Mouse (Mus musculus) kidney, postnatal 25 days (tissue): Measurements from ENCODE around the gene A3galt2.

Source experiments
- DNase-seq, 2 experiments: peaks; one replicate each; pipeline ENCODE4 v3.0.0; 2021; ENCODE audit warnings: mixed read lengths in 2 of 2

Gene A3galt2

DNA sequence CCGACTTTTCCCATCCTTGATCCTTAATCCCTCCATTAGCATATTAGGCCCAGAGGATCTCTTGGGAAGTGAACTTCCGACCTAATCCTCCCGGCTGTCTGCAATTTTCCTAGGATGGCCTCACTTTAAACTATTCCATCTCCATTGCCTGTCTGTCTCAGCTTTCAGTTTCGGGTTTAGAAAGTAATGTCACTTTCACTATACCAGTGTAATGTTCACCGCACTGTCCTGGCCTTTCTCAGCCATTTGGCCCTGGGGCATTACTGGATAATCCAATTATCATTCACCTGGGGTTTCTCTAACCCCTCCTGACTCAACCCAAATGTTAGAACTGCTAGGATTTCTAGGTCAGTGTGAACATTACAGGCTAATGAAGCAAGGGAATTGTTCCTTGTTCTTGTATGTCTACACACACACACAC is 26.7 kb upstream of the A3galt2 start:
- DNase-seq, result no peak

DNA sequence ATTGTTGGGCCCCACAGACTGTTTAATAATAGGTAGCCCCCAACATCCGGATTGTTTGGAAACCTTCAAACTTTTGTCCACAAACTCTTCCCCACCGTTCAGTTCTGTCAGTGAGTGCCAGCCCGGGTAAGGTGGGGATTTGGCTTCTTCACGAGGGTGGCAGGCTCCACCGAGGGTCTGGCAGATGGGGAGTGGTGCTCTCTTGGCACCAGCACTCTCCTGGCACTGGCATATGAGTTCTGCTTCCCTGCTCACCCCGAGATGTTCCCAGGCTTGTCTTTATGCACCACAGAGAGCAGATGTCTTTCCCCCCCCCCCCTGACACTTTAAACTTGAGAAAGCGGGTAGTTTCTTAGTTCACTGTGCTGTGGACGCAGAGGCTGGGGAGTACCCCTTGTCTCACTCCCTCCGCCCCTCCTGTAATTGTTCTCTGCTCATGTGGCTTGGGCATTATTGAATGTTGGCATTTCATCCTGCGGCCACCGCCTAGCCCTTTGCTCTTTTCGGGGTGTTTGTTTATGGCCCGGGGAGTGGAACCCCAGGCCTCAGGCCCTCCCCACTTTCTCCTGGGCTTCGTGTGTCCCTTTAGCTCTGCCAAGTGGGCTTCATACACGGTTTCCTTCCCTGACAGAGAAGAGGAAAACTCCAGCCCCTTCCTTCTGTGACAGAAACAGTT is 26.0 kb upstream of the A3galt2 start:
- DNase-seq, result no peak

DNA sequence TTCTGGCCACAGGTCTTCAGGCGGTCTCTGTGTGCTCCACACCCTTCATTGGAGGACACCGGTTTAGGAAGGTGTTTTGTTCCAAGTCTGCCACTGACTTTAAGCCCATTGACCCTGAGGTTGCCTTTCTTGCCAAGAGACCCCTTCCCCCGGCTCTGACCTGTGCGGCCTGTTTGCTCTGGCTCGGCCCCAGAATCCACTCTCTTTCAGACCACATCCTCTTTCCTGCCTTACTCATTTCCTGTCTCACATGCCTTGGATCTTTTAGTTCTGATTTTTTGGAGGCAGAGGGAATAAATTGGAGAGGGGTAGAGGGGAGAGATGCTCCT is 25.5 kb upstream of the A3galt2 start:
- peak; percentile 59 to 64 for DNase-seq

DNA sequence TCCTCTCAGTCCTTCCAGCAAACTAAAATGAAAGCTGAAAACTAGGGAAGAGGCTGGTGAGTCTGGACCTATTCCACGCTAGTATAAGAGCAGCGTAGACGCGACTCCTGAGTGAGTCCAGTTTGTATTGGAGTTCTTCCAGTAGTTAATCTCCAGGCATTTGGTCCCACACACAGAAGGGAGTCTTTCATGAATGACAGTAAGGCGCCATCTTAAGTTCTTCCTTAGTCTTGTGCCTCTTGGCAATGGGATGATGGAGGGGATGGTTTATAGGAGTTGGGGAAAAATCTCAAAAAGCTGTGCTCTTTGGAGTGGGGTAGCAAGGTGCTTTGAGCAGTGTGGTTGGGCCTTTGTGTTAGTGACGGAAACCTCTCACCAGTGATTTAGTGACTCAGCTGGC is 24.9 kb upstream of the A3galt2 start:
- no peak for DNase-seq

DNA sequence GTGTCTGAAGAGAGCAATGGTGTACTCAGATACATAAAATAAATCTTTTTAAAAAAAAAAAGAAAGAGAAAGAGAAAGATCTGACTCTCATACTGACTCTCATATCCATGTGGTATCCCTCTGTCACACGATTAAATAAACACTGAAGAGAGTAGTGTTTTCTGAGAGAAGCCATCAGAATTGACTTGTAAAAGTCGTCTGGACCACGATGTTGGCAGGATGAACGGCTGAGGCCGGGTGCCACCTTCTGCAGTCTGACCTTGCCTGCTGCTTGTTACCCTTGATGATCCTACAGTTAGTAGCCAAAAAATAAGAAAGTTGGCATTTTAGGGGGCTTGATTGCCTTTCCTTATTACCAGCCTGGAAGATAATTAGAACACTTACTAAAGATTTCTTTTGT is 22.4 kb upstream of the A3galt2 start:
- no peak for DNase-seq

DNA sequence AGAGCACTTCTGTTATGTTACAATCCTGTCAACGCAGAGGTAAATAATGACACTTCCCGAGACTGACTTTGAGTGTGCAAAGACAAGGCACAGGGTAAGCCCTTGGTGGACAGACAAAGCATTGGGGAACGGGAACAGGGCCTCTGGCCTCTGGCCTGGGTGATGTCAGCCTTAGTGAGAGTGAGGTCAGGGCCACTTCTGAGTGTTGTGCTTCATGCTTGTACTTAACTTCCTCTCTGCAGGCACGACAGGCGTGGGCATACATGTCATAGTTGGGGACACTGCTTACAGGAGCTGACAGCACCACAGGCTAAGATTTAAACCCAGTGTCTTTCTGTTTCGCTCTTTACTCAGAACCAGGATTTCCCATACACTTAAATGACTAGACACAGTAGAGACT is 21.7 kb upstream of the A3galt2 start:
- peak in 1 of 2 experiments; percentile 63 for DNase-seq

DNA sequence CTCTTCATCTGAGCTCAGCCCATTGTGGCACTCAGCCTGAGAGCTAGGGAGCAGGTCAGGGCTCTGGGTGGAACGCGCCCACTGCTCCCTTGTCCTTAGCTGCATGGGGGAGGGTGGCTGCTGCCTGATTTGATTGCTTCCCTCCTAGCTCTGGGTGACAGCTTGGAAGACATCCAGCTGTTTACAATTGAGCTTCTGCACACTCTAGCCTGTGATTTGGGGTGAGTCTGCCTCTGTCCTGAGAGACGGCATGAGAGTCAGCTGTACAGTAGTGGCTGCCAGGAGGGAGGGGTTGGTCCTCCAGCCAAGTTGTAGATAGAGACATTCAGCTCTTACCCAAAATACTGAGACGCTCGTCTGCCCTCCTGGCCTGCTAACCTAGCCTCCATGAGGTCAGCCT is 20.9 kb upstream of the A3galt2 start:
- DNase-seq, result peak; percentile 76 to 88

DNA sequence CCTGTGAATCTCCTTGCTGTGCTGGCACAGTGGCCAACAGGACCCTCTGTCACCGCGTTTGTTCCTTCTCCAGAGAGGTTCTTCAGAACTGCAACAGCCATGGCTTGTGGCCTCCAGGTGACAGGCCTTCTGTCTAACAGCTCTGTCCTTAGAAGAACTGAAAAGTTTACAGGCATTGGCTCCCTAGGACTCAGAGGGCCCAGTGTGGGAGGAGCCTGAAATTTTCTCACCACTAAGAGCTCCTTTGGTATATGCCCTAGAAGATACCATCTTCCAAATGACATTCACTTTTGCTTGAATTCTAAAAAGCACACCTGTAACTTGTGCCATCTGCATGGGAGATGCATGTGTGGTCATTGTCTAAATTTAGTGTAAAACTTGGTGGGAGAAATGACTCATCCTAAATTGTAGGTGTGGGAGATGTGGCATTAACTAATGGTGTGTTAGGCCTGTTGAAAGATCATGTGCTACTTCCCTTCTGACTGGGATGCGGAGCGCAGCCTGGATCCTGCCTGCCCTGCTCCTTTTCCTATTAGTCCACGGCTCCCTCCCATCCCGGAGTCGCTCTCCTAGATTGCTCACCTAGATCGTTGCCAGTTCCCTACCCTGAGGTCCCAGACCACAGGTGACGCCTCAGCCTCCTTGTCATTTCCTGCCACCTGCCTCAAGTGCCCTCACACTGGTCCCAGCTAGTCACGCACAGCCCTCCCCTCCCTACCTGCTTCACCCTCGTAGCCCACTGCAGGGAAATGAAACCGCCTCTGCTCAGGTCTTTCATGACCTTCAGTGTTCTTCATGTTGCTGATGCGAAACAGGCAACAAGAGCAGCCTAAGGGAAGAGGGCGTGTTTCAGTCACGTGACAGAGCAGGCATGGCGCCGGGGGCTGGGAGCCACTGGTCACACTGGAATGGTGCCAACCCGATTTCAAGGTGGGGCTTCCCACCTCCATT is 20.2 kb upstream of the A3galt2 start:
- DNase-seq, result peak; percentile 76 to 84

DNA sequence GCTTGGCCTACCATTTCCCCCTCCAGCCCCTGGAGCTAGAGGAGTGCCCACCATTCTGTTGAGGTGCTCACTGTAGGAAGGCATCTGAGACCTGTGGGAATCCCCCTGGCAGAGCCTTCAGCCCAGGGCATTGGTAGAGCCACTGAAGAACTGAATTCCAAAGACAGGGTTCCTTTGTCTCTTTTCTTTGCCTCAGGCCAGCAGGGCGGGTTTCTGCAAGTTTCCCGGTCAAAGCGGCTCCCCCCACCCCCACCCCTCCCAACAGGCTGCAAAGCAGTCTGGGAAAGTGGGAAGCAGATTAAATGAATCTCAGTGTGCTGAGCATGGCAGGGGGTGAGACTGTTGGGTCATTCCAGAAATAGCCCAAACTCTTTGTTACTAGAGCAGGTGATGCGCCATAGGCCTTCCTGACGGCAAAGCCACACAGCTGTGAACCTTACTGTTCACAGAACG is 18.0 kb upstream of the A3galt2 start:
- peak in 1 of 2 experiments; percentile 31 for DNase-seq

DNA sequence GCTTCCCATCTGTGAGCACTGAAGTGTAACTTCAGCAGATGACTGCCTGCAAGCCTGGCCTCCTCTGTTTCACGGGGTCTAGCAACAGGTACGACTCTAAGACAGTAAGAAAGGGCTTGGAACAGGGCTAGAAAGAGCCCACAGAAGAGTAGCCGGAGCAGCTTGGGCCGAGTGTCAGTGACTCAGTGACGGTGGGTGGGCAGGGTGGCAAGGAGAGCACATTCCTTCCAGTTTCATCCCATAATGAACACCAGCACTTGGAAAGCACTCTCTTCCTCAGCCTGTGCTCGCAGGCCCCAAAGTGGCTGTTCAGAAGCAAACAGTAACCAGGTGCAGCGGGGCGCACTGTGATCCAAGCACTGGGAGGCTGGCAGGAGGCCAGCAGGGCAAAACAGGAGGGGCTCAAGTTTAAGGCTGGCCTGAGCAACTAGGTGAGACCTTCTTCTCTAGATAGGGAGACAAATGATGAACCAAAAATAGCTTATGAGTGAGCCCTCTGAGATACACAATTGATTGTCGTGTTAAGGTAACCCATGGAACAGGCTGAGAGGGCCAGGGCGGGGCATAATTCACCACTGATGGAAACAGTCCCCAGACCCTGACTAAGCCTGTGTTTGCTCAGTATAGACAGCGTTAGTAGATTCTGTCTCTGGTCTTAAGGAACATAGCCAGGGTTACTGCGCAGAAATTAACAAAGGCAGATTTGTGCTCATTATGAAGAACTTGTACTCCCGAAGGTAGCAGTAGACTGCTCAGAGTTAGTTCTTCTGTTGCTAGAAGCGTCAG is 17.1 kb upstream of the A3galt2 start:
- DNase-seq, result no peak

DNA sequence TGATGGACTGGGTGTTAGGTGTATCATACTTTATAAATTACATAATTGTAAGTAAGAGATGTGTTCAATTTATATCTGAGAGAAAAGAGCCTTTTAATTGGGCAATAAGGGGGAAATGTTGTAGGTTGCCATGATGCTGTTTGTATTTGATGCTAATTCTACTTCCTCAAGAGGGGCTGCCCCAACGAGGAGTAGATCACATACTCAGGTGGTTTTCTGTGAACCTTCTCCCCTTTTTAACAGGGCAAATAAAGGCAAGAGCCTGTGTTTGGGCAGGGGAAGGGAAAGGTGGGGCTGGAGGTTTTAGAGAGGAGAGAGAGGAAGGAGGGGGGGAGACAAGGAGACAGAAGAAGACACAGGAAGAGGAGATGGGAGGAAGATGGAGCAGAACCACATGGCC is 14.3 kb upstream of the A3galt2 start:
- peak in 1 of 2 experiments; percentile 12 for DNase-seq

DNA sequence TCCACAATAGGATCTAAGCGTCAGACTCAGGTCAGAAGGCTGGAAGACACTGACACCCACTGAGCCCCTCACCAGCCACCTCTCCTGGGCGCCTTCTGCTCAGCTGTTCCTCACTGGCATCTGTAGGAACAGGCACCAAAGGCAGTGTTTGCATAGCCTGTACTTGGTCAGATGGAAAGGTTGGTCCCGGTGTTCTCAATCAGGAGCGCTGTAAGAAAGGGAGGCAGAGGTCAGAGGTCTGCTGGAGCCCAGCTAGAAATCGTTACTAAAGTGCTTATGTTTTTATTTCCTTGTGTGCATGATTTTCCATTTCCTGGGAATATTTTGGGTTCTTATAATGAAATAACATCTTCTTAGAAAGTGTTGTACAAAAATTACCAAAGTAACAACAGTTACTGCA is 13.3 kb upstream of the A3galt2 start:
- DNase-seq, result peak in 1 of 2 experiments; percentile 33

DNA sequence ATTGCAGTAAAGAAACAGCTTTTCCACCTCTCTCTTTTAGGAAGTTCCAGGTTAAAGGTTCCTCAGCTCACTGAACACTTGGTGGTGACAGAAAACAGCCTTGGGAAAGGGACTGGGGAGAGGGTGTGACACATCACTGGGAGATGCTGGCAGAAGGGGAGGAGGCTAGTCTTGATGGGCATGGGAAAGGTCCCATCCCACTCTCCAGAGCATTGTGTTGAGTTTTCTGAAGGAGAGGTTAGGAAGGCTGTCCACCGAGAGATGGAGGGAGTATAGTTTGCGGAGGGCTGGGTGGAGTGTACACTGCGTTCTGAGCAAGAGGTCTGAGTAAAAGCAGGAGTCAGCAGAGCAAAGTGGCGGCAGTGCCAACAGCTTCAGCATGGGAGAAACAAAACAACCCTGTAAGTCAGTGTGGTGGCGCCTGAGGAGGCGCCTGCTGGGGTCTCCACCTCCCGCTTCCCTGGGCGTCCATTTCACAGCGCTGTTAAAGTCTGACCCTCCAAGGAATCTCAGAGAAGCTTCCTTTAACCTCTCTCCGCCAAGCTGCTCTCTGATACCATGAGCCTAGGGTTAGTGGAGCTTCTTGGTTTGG is 12.7 kb upstream of the A3galt2 start:
- DNase-seq, result peak in 1 of 2 experiments; percentile 24

DNA sequence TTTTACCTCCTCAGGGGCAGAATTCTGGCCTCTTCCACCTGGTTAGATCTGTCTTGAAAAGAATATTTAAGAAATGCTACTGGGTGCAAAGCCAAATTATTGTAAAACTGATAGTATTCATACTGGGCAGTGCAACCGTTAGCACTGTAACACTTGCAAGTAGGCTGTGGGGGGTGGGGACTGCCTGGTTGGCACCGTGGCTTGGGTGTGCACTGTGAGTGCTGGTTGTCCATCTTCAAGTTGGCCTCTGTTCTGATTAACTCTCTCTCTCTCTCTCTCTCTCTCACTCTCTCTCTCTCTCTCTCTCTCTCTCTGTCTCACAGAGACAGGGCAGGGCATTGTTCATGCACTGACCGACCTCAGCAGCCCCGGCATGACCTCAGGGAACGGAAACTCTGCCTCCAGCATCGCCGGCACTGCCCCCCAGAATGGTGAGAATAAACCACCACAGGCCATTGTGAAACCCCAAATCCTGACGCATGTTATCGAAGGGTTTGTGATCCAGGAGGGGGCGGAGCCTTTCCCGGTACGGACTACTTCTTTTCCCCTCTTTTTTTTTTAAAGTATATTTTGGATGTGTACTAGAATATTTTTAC is 12.0 kb upstream of the A3galt2 start:
- DNase-seq, result peak in 1 of 2 experiments; percentile 35

DNA sequence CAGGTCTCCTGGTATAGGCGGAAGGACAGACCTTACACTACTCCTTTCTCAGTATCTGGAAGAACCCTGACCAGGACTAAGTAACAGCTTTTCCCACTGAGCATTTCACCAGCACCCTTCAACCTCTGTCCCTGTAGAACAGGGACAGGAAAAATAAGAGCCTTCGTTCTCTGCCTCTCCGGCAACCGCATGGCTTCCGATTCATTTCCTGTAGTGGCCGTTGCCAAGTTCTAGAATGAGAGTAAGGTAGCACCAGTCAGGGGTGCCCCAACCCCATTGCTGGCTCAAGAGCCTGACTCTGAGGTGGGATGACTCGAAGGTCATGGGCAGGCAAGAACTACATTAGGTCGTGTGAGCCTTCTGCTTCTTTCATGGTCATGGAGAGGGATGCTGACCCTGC is 10.0 kb upstream of the A3galt2 start:
- DNase-seq, result peak in 1 of 2 experiments; percentile 21

DNA sequence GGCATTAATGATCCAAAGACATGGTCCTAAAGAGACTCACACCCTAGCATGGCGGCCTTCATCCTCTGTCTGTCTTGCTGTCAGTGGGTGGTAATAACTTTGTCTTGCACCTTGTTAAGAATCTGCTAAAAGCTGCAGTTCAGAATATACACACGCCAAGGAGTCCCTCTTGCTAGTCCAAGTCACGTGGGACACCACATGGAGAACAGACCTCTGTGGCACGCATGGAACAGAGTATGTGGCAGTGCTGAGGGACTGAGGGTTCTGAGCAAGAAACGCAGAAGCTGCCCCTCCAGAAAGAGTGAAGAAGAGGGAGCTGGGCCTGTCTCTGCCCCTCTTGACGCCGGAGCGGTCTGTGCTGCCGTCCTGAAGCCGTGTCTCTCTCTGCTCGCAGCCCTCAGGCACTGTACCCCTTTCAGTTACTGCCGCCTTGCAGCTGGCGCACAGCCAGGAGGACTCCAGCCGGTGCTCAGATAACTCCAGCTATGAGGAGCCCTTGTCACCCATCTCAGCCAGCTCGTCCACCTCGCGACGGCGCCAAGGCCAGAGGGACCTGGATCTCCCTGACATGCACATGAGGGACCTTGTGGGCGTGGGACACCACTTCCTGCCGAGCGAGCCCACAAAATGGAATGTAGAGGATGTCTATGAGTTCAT is 7.4 kb upstream of the A3galt2 start:
- DNase-seq, result peak in 1 of 2 experiments; percentile 57

DNA sequence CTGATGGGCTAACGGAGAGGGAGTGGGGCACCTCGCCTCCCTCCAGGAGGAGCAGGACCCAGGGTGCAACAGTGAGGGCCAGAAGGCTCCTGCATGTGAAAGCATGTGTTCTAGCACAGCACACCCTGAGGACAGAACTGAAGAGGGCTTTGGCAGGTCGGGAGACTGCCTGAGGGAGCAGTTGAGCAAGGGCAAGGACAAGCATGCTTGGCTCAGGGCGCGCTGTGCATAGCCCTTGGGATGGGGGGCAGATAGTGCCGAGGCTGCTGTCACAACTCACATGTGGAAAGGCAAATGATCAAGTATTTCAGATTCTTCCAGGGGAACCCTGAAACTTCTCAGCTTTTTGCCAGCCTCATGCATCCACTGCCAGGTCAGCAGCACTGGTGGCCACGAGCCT is 6.9 kb upstream of the A3galt2 start:
- DNase-seq, result peak in 1 of 2 experiments; percentile 43

DNA sequence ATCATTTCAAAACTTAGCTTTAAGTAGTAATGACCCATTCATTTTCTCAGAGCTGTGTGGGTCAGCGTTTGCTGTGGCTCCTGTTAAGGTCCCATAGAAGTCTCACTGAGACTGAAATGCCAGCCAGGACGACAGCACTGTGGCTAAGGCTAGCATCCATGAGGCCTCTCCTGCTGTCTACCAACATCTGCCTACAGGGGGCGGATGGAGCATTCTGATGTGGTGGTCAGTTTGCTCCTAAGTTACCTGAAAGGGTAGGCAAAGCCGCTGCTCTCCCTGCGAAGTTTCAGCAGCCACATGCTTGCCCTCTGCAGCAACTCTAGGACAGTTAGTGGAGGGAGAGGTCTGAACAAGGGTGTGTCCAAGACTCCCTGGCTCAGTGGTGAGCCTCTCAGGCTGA is 4.2 kb upstream of the A3galt2 start:
- DNase-seq, result peak; percentile 36 to 43

DNA sequence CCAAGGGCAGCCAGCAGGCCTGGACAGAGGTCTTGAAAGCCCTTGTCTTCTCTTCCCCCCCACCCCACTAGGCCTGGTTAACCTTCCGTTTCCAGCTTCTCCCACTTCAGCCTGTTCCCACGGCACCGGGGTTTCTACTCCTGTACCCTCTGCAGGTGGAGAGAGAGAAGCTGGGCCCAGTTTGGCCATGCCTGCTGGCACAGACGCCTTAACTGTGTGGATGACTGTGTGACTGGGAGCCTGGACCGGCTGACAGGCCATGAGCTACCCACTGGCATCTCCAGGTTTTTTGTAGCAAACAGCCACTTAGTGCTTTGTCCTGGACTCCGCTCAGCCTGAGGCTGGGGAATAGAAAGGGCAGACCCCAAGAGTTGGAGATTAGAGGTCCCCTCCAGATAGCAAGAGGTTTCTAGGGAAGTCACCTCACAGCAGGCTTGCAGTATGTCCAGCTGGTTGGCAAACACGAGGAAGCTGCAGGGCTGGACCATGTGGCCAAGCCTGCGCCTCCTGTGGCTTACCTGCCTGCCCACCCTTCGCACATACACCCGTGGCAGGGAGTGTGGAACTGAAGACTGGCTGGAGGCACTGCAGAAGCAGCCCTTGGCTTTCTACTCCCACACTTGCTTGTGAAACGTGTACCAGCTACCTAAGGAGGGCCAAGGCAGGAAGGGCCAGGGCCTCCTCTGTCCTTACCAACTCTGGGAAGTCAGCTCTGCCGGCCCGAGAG is 3.0 kb upstream of the A3galt2 start:
- peak in 1 of 2 experiments; percentile 38 for DNase-seq

DNA sequence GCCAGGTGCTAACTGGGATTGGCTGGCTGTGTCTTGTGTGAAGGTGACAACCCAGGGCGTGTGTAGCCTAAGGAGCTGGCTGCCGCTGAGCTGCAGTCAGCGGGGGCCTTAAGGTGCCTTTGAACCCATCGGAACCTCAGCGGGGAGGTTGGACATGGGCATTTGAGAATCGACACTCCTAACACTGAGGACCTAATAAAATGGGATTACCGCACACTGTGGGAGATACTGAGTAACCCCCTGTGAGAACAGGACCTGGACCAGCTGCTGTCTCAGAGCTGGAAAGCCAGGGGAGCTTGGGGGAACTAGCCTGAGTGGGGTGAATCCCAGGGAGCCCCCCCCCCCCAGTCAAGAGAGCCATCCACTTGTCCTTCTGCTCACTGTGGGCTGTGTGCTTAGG is 1.6 kb upstream of the A3galt2 start:
- peak in 1 of 2 experiments; percentile 22 for DNase-seq

DNA sequence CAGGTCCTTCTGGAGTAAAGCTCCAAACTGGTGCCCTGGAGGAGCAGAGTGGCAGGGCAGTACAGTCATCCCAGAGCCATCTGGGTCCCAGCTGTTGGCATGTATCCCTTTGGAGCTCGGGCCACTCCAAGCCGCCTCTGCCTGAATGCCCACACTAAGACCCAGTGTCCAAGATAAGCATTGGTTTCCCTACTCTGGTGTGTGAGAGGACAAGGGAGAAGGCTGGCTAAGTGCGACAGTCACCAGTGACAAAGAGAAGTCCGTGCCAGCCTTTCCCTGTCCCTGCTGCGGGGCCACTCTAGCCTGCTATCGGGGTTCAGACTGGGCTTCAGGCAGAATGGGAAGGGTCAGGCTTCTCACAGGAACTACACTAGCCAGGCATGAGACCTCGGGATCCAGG is 736 bp downstream of the A3galt2 start:
- peak in 1 of 2 experiments; percentile 27 for DNase-seq
